Mouse (Mus musculus): ENCODE measurements around the gene Eif2s1. TPM values are rescaled to one million over a fixed set of nuclear protein-coding genes. Genes with fewer than 3 reads are reported as not detected.
A peak's percentile ranks its signal among the peaks of the same experiment; 100 is the strongest.

Gene Eif2s1
- polyA plus RNA-seq, 1 experiment: 8.6 TPM

DNA sequence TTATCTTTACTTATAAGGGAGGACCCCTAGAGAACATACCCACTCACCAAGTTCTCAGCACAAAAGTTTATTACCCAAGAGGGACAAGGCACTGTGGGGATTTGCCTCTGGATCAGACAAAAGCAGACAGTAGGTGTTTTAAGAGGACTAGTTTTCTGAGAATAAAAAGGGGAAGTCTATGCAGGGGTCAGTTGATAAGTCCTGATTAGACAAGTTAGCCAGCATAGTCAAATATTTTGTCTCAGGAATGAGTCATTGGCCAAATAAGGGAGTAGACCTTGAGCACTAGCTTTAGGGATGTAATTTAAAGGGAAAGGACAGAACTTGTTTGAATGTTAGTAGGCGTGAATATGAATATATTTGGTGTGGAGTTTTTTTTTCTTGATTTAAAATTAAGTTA lies 6.5 kb downstream of the Eif2s1 start:
- TF ChIP-seq POLR2A (IDR thresholded peaks at IDR 0.05; ENCODE audit: borderline replicate concordance, extremely low read depth, low read depth, low read length) (no peak), CTCF (IDR thresholded peaks at IDR 0.05; ENCODE audit: insufficient read depth, low read length) (no peak)
- 68% methylated on average over 1 of the region's 1 CpGs for WGBS
- Histone ChIP-seq H3K4me1 (ENCODE audit: control insufficient read depth, insufficient read depth, low read length) (no peaks in the 10 kb centered on the region), H3K4me3 (replicated peaks; ENCODE audit: extremely low read depth, low read depth, low read length) (no peak overlapping the region)
- no peak for DNase-seq

DNA sequence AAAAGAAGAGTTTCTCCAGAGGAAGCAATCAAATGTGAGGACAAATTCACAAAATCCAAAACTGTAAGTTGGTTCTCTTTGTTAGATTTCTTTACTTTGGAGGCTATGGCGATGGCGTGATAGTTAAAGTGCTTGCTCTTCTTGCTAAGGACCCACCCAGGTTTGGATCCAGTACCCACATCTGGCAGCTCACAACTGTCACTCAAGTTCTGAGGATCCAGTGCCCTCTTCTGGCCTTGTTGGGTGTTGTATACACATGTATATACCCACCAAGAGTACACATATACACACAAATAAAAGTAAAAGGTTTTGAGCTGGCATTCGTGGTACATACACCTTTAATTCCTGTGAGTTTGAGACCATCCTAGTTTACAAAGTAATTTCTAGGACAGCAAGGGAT lies 13.0 kb downstream of the Eif2s1 start:
- DNase-seq: no peak
- Histone ChIP-seq H3K4me1 (ENCODE audit: control insufficient read depth, insufficient read depth, low read length) (no peaks in the 10 kb centered on the region), H3K4me3 (replicated peaks; ENCODE audit: extremely low read depth, low read depth, low read length) (no peak overlapping the region)
- 94% methylated on average over 3 of the region's 3 CpGs for WGBS
- TF ChIP-seq POLR2A (IDR thresholded peaks at IDR 0.05; ENCODE audit: borderline replicate concordance, extremely low read depth, low read depth, low read length) (no peak), CTCF (IDR thresholded peaks at IDR 0.05; ENCODE audit: insufficient read depth, low read length) (no peak)

DNA sequence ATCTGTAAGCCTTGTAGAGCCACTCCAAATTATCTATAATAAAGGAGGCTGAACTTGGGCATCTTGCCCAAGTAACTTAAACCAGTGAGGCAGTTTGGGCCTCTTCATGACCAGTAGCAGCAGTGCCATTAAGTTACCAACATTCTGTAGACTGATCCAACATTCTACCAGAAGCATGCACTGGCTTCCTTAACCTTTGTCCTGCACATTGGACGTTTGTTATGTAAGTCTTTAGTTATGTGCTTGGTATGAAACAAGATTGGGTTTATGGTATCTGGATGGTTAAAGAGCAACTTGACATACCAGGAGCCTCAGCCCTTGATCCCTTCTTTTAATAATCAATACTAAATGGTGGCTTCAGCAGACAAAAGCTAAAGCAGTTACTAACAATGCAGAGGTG lies 28.4 kb downstream of the Eif2s1 start:
- 64% methylated on average over 1 of the region's 1 CpGs for WGBS
- Histone ChIP-seq H3K4me1 (ENCODE audit: control insufficient read depth, insufficient read depth, low read length) (no peaks in the 10 kb centered on the region), H3K4me3 (replicated peaks; ENCODE audit: extremely low read depth, low read depth, low read length) (no peak overlapping the region)
- TF ChIP-seq POLR2A (IDR thresholded peaks at IDR 0.05; ENCODE audit: borderline replicate concordance, extremely low read depth, low read depth, low read length): no peak
- no peak for TF ChIP-seq CTCF (IDR thresholded peaks at IDR 0.05; ENCODE audit: insufficient read depth, low read length)
- DNase-seq: no peak

DNA sequence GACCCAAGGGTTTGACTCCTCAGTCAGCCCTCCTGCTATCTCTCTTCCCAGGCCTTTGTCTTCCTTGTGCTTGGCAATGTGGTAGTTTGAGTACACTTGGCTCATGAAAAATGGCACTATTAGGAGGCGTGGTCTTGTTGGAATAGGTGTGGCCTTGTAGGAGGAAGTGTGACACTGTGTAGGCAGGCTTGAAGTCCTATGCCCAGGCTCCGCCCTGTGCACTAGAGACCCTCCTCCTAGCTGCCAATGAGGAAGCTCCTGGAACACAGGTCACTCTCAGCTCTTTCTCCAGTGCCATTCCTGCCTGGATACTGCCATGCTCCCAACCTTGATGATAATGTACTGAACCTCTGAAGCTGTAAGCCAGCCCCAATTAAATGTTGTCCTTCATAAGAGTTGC lies 29.5 kb downstream of the Eif2s1 start:
- no peak for DNase-seq
- H3K4me1 ChIP-seq (ENCODE audit: control insufficient read depth, insufficient read depth, low read length): no peaks in the 10 kb centered on the region
- TF ChIP-seq CTCF (IDR thresholded peaks at IDR 0.05; ENCODE audit: insufficient read depth, low read length): no peak
- TF ChIP-seq POLR2A (IDR thresholded peaks at IDR 0.05; ENCODE audit: borderline replicate concordance, extremely low read depth, low read depth, low read length): no peak
- no peak overlapping the region for H3K4me3 ChIP-seq (replicated peaks; ENCODE audit: extremely low read depth, low read depth, low read length)
- WGBS: 84% methylated on average over 2 of the region's 2 CpGs

DNA sequence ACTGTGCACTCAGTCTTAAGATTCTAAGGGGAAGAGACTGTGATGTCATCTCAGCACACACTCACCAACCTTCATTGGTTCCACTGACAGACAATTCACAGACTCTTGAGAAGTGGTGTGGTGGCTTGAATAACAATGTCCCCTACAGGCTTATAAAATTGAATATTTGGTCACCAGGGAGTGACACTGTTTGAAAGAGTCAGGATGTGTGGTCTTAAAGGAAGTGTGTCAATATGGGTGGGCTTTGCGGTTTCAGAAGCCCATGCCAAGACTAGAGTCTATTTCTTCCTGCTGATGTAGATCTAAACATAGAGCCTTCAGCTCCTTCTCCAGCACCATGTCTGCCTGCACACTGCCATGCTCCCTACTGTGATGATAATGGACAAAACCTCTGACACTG lies 36.2 kb downstream of the Eif2s1 start:
- DNase-seq: no peak
- WGBS: 78% methylated on average over 1 of the region's 1 CpGs
- Histone ChIP-seq H3K4me1 (ENCODE audit: control insufficient read depth, insufficient read depth, low read length) (no peaks in the 10 kb centered on the region), H3K4me3 (replicated peaks; ENCODE audit: extremely low read depth, low read depth, low read length) (no peak overlapping the region)
- no peak for TF ChIP-seq CTCF (IDR thresholded peaks at IDR 0.05; ENCODE audit: insufficient read depth, low read length)
- no peak for TF ChIP-seq POLR2A (IDR thresholded peaks at IDR 0.05; ENCODE audit: borderline replicate concordance, extremely low read depth, low read depth, low read length)

DNA sequence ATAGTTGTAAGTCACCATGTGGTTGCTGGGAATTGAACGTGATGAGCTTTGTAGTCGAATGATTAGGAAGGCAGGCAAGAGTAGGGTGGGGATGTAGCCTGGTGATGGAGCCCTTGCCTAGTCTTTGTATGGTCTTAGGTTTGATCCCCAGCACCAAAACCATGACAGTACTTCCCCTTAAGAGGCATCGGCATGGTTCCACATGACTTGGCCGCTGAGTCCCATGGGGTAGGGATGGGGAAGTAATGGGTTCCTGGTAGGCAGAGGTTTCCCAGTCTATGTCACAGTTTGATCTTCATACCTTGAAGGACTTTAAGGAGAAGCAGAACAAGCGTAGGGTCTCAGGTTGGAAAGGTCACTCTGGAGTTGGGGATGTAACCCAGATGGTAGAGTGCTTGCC lies 39.8 kb downstream of the Eif2s1 start:
- TF ChIP-seq POLR2A (IDR thresholded peaks at IDR 0.05; ENCODE audit: borderline replicate concordance, extremely low read depth, low read depth, low read length) (no peak), CTCF (IDR thresholded peaks at IDR 0.05; ENCODE audit: insufficient read depth, low read length) (no peak)
- no peak for DNase-seq
- no peaks in the 10 kb centered on the region; the same call in 1 of the 2 replicates for H3K4me1 ChIP-seq (ENCODE audit: control insufficient read depth, insufficient read depth, low read length)
- WGBS: 80% methylated on average over 5 of the region's 5 CpGs
- H3K4me3 ChIP-seq (replicated peaks; ENCODE audit: extremely low read depth, low read depth, low read length): no peak overlapping the region

DNA sequence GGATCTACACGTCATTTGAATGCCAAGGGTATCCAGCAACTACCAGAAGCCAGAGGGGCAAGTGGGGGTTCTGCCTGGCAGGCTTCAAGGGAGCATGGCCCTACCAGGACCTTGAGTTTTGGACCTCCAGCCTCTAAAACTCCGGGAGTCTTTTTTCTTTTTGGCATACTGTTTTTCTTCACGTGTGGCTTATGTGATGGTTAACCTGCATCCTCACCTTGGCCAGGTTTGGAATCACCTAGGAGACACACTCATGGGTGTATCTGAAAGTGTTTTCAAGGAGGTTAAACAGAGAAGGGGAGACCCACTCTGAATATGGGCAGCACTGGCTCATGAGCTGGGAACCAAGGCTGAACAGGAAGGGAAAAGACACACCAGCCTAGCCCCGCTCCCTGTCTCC lies 41.7 kb downstream of the Eif2s1 start:
- Histone ChIP-seq H3K4me1 (ENCODE audit: control insufficient read depth, insufficient read depth, low read length) (peaks cover 4% of the 10 kb centered on the region; the same call in 1 of the 2 replicates), H3K4me3 (replicated peaks; ENCODE audit: extremely low read depth, low read depth, low read length) (no peak overlapping the region)
- WGBS: 81% methylated on average over 4 of the region's 4 CpGs
- DNase-seq: no peak
- no peak for TF ChIP-seq POLR2A (IDR thresholded peaks at IDR 0.05; ENCODE audit: borderline replicate concordance, extremely low read depth, low read depth, low read length)
- no peak for TF ChIP-seq CTCF (IDR thresholded peaks at IDR 0.05; ENCODE audit: insufficient read depth, low read length)

DNA sequence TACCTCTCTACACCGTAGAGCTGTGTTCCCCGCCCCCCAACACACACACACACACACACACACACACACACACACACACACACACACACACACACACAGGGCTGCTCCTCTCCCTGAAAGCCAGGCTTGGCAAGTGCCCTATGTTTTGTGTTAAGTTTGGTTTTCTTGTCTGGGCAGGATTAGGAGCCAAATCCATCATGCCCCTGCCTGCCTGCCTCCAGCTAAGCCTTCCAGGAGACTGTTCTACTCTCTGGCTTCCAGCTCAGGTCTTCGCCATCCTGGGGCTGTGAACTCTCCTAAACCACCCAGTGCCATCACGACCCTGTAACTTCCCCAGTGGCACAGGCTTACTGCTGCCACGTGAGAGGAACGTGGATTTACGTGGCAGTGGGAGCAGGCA lies 42.9 kb downstream of the Eif2s1 start:
- H3K4me3 ChIP-seq (replicated peaks; ENCODE audit: extremely low read depth, low read depth, low read length): no peak overlapping the region
- DNase-seq: no peak
- peaks cover 4% of the 10 kb centered on the region; the same call in 1 of the 2 replicates for H3K4me1 ChIP-seq (ENCODE audit: control insufficient read depth, insufficient read depth, low read length)
- WGBS: 85% methylated on average over 5 of the region's 7 CpGs
- no peak for TF ChIP-seq CTCF (IDR thresholded peaks at IDR 0.05; ENCODE audit: insufficient read depth, low read length)
- no peak for TF ChIP-seq POLR2A (IDR thresholded peaks at IDR 0.05; ENCODE audit: borderline replicate concordance, extremely low read depth, low read depth, low read length)

DNA sequence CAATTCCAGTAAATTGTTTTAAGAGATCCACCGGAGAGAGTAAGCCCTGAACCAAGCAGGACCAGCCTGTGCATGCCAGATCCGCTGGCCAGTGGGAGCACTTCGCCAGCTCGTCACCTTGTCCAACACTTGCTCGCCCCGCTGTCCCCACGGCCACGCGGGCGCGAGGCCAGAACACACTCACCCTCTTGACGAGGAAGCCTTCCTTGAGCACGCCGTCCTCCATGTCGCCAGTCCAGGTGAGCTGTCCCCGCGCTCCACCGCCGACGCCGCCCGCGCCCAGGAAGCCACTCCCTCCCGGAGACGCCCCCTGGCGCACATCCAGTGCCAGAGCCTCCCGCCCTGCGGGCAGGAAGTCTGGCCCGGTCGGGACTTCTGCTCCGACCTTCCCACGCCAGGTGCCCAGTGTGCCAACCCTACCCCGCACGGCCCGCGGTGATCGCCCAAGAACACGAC lies 45.1 kb downstream of the Eif2s1 start, which contains the start of gene Plek2:
Gene Plek2 (minus strand): TSS at position 258 of the 456 bp plus-strand sequence.
- Histone ChIP-seq H3K4me1 (ENCODE audit: control insufficient read depth, insufficient read depth, low read length) (peaks cover 4% of the 10 kb centered on the region; the same call in 1 of the 2 replicates), H3K4me3 (replicated peaks; ENCODE audit: extremely low read depth, low read depth, low read length) (peak within 1 kb of the TSS; percentile 87)
- WGBS: 2% methylated on average over 38 of the region's 38 CpGs
- no peak for TF ChIP-seq CTCF (IDR thresholded peaks at IDR 0.05; ENCODE audit: insufficient read depth, low read length)
- peak; percentile 27; the same call in 1 of the 2 replicates for TF ChIP-seq POLR2A (IDR thresholded peaks at IDR 0.05; ENCODE audit: borderline replicate concordance, extremely low read depth, low read depth, low read length)
- peak; percentile 82 for DNase-seq

DNA sequence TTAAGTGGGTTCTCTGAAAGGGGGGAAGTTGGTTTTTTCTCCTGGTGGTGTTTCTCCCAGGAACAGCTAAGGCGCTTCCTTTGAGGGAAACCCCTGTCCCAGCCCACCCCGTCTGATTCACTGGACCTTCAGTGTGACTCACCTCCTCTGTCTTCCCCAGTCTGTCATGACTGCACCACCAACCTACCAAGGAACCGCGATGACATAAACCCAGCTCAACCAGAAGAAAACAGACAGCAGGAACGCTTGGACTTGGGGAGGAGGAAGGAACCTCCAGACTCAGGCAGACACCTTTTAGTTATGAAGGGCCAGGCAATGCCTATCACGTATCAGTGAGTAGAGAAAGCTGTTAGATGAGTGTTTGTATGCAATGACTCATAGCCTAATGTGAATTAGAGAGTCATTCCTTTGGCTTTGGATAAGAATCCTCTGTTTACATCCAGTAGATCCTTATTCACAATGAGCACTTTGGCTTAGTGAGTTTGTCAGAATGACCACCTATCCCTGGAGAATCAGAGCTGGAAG lies 46.5 kb downstream of the Eif2s1 start:
- peaks cover 6% of the 10 kb centered on the region for H3K4me1 ChIP-seq (ENCODE audit: control insufficient read depth, insufficient read depth, low read length)
- 65% methylated on average over 6 of the region's 6 CpGs for WGBS
- H3K4me3 ChIP-seq (replicated peaks; ENCODE audit: extremely low read depth, low read depth, low read length): no peak overlapping the region
- no peak for DNase-seq
- TF ChIP-seq CTCF (IDR thresholded peaks at IDR 0.05; ENCODE audit: insufficient read depth, low read length) (no peak), POLR2A (IDR thresholded peaks at IDR 0.05; ENCODE audit: borderline replicate concordance, extremely low read depth, low read depth, low read length) (no peak)
